Mouse (Mus musculus) MEL (cell line): ENCODE results near the gene Olfr851. TPM values are rescaled to one million over a fixed set of nuclear protein-coding genes. Genes with fewer than 3 reads are reported as not detected.

ENCODE experiments used
- DNase-seq: peaks from one replicate; pipeline ENCODE4 v3.0.0; 2011; ENCODE audit warnings: low read depth, low spot score
- H3K27ac ChIP-seq: 2 replicates; pipeline ENCODE4 v1.5.1; 2012; ENCODE audit warnings: low read depth, mild to moderate bottlenecking, control low read depth, low read length, moderate library complexity; ENCODE audit not compliant: control insufficient read depth
- H3K27me3 ChIP-seq, 2 experiments: fragments of 150-350 bp in 1 of 2; sonication (generic) in 1 of 2; 2 replicates each; pipeline ENCODE4 v1.6.1; 2012; ENCODE audit warnings: low read length in 2 of 2, mild to moderate bottlenecking in 2 of 2, improper control_type of control experiment in 1 of 2, moderate library complexity in 1 of 2; ENCODE audit not compliant: insufficient read depth in 2 of 2, control insufficient read depth in 1 of 2
- H3K36me3 ChIP-seq, 2 experiments: 2 replicates each; pipeline ENCODE4 v1.6.1; 2012 to 2014; ENCODE audit warnings: low read length in 2 of 2, improper control_type of control experiment in 1 of 2, inconsistent platforms in 1 of 2, mild to moderate bottlenecking in 1 of 2; ENCODE audit not compliant: insufficient read depth in 2 of 2, control insufficient read depth in 1 of 2
- H3K4me1 ChIP-seq, 2 experiments: fragments of 150-350 bp in 1 of 2; sonication (generic) in 1 of 2; 2 replicates each; pipeline ENCODE4 v1.6.1; 2012; ENCODE audit warnings: low read length in 2 of 2, improper control_type of control experiment in 1 of 2, mild to moderate bottlenecking in 1 of 2; ENCODE audit not compliant: insufficient read depth in 2 of 2, control insufficient read depth in 1 of 2
- H3K4me3 ChIP-seq, 2 experiments: fragments of 150-350 bp in 1 of 2; sonication (generic) in 1 of 2; 2 replicates each; pipeline ENCODE4 v1.5.1; 2012; ENCODE audit warnings: low read depth in 2 of 2, low read length in 2 of 2, mild to moderate bottlenecking in 2 of 2, moderate library complexity in 2 of 2, control low read depth in 1 of 2, improper control_type of control experiment in 1 of 2; ENCODE audit not compliant: control insufficient read depth in 1 of 2, insufficient read depth in 1 of 2
- H3K79me2 ChIP-seq: 2 replicates; pipeline ENCODE4 v1.6.1; 2012; ENCODE audit warnings: mild to moderate bottlenecking, low read length, moderate library complexity; ENCODE audit not compliant: control insufficient read depth, poor library complexity, insufficient read depth
- H3K9ac ChIP-seq: 2 replicates; pipeline ENCODE4 v1.6.1; 2012; ENCODE audit warnings: low read depth, mild to moderate bottlenecking, control low read depth, low read length, moderate library complexity; ENCODE audit not compliant: control insufficient read depth, poor library complexity, severe bottlenecking
- H3K9me3 ChIP-seq: fragments of 150-350 bp; sonication (generic); replicated peaks from 2 replicates; pipeline ENCODE4 v1.6.1; 2012; ENCODE audit warnings: mild to moderate bottlenecking, low read length, improper control_type of control experiment, moderate library complexity; ENCODE audit not compliant: insufficient read depth
- CHD2 ChIP-seq: IDR thresholded peaks from 2 replicates; pipeline ENCODE4 v1.6.1; 2011; ENCODE audit warnings: low read length, improper control_type of control experiment
- CTCF ChIP-seq, 3 experiments: IDR thresholded peaks in 2 of 3; conservative IDR thresholded peaks in 1 of 3; 2 replicates each; pipeline ENCODE4 v1.5.1; 2011 to 2012; ENCODE audit warnings: low read length in 3 of 3, low read depth in 2 of 3, mild to moderate bottlenecking in 2 of 3, improper control_type of control experiment in 1 of 3, inconsistent platforms in 1 of 3, mixed read lengths in 1 of 3, moderate library complexity in 1 of 3; ENCODE audit not compliant: control insufficient read depth in 1 of 3, insufficient read depth in 1 of 3, poor library complexity in 1 of 3, severe bottlenecking in 1 of 3
- E2F4 ChIP-seq: IDR thresholded peaks from 2 replicates; pipeline ENCODE4 v1.6.1; 2011; ENCODE audit warnings: low read depth, low read length, improper control_type of control experiment, borderline replicate concordance
- ELF1 ChIP-seq: IDR thresholded peaks from 2 replicates; pipeline ENCODE4 v1.6.1; 2014; ENCODE audit warnings: low read depth, mild to moderate bottlenecking, inconsistent platforms, low read length, improper control_type of control experiment, moderate library complexity
- EP300 ChIP-seq, 2 experiments: IDR thresholded peaks; 2 replicates each; pipeline ENCODE4 v1.6.1; 2011; ENCODE audit warnings: improper control_type of control experiment in 2 of 2, low read length in 2 of 2, low read depth in 1 of 2, mild to moderate bottlenecking in 1 of 2
- ETS1 ChIP-seq: IDR thresholded peaks from 2 replicates; pipeline ENCODE4 v1.6.1; 2012; ENCODE audit warnings: low read depth, mild to moderate bottlenecking, inconsistent platforms, low read length, improper control_type of control experiment, moderate library complexity
- HCFC1 ChIP-seq: IDR thresholded peaks from 2 replicates; pipeline ENCODE4 v1.6.1; 2012; ENCODE audit warnings: low read depth, mild to moderate bottlenecking, inconsistent platforms, low read length, improper control_type of control experiment, moderate library complexity
- JUND ChIP-seq: IDR thresholded peaks from 2 replicates; pipeline ENCODE4 v1.6.1; 2011; ENCODE audit warnings: low read depth, mild to moderate bottlenecking, improper control_type of control experiment, low read length
- KAT2A ChIP-seq: conservative IDR thresholded peaks from 2 replicates; pipeline ENCODE4 v1.6.1; 2012; ENCODE audit warnings: low read depth, low read length, improper control_type of control experiment, inconsistent platforms
- MAX ChIP-seq: IDR thresholded peaks from 2 replicates; pipeline ENCODE4 v1.6.1; 2011; ENCODE audit warnings: low read length, improper control_type of control experiment
- MAZ ChIP-seq: IDR thresholded peaks from 2 replicates; pipeline ENCODE4 v1.6.1; 2012; ENCODE audit warnings: low read depth, mild to moderate bottlenecking, inconsistent platforms, low read length, improper control_type of control experiment
- MXI1 ChIP-seq: IDR thresholded peaks from 2 replicates; pipeline ENCODE4 v1.6.1; 2011; ENCODE audit warnings: mild to moderate bottlenecking, low read depth, low read length, improper control_type of control experiment
- MYB ChIP-seq: IDR thresholded peaks from 2 replicates; pipeline ENCODE4 v1.6.1; 2011; ENCODE audit warnings: mild to moderate bottlenecking, low read depth, low read length, improper control_type of control experiment
- NELFE ChIP-seq: IDR thresholded peaks from 2 replicates; pipeline ENCODE4 v1.6.1; 2011; ENCODE audit warnings: low read depth, low read length, improper control_type of control experiment
- POLR2A ChIP-seq, 2 experiments: IDR thresholded peaks; 2 replicates each; pipeline ENCODE4 v1.6.1; 2011 to 2012; ENCODE audit warnings: low read length in 2 of 2, mild to moderate bottlenecking in 2 of 2, control low read depth in 1 of 2, improper control_type of control experiment in 1 of 2, low read depth in 1 of 2, moderate library complexity in 1 of 2; ENCODE audit not compliant: control insufficient read depth in 1 of 2, insufficient read depth in 1 of 2, poor library complexity in 1 of 2
- POLR2AphosphoS5 ChIP-seq: IDR thresholded peaks from 2 replicates; pipeline ENCODE4 v1.6.1; 2012; ENCODE audit warnings: low read depth, borderline replicate concordance, mild to moderate bottlenecking, inconsistent platforms, low read length, moderate library complexity, mixed read lengths
- RCOR1 ChIP-seq: IDR thresholded peaks from 2 replicates; pipeline ENCODE4 v1.6.1; 2012; ENCODE audit warnings: low read depth, mild to moderate bottlenecking, inconsistent platforms, low read length, improper control_type of control experiment
- SIN3A ChIP-seq: IDR thresholded peaks from 2 replicates; pipeline ENCODE4 v1.6.1; 2012; ENCODE audit warnings: low read length, improper control_type of control experiment, inconsistent platforms
- SMC3 ChIP-seq: IDR thresholded peaks from 2 replicates; pipeline ENCODE4 v1.6.1; 2011; ENCODE audit warnings: low read depth, low read length, improper control_type of control experiment
- TAL1 ChIP-seq: IDR thresholded peaks from 2 replicates; pipeline ENCODE4 v1.6.1; 2012; ENCODE audit warnings: mild to moderate bottlenecking, inconsistent platforms, low read length, moderate library complexity, mixed read lengths
- TCF12 ChIP-seq: IDR thresholded peaks from 2 replicates; pipeline ENCODE4 v1.6.1; 2014; ENCODE audit warnings: low read depth, mild to moderate bottlenecking, inconsistent platforms, low read length, improper control_type of control experiment, moderate library complexity
- ZMIZ1 ChIP-seq: IDR thresholded peaks from 2 replicates; pipeline ENCODE4 v1.6.1; 2012; ENCODE audit warnings: low read depth, mild to moderate bottlenecking, inconsistent platforms, low read length, improper control_type of control experiment, moderate library complexity
- polyA plus RNA-seq, 2 experiments: library from polyadenylated mRNA; stranded (reverse) in 1 of 2; unstranded in 1 of 2; fragments of >175 nt in 1 of 2; fragments of >200 nt in 1 of 2; gene quantifications; 2 replicates each; pipeline versions ENCODE4 v1.2.1 to v1.2.4; 2012; ENCODE audit warnings: low replicate concordance in 2 of 2, low read depth in 1 of 2; ENCODE audit not compliant: insufficient read length in 2 of 2, insufficient read depth in 1 of 2, missing spikeins in 1 of 2
- total RNA-seq: library from RNA; depleted of rRNA; stranded (reverse); fragments of 300-350 nt; gene quantifications from 2 replicates; pipeline ENCODE4 v1.2.3, GENCODE M21; 2012; rRNA removed

Olfr851 gene
- total RNA-seq, result not detected in 2 replicates
- not detected for polyA plus RNA-seq

- DNase-seq, result no peak
- no peaks in the 10 kb centered on the region for H3K9me3 ChIP-seq
- H3K36me3 ChIP-seq, result no peaks in the 10 kb centered on the region
- TF ChIP-seq SIN3A, result no peak
- TF ChIP-seq ELF1, result no peak
- TF ChIP-seq JUND, result no peak
- no peak for TF ChIP-seq ZMIZ1
- no peak for TF ChIP-seq MXI1
- TF ChIP-seq, all 39 proteins: peak for 0
- Histone ChIP-seq H3K4me1 (no peaks in the 10 kb centered on the region), H3K9ac (no peak within 1 kb of the TSS), H3K79me2 (no peaks in the 10 kb centered on the region), H3K4me3 (no peak within 1 kb of the TSS), H3K27ac (no peak within 1 kb of the TSS), H3K27me3 (no peaks in the 10 kb centered on the region; a peak in 1 of 4 replicates)
Observed at GRCm38 (mm10) chr9:19492995-19493394, at the start of gene Olfr851. TSS of gene Olfr851 (plus strand) at chr9:19493295.

GRCm38 (mm10) chr9:19478148-19478547 lies 14.9 kb upstream of the Olfr851 start, which contains the start of gene Olfr850:
TSS of gene Olfr850 (minus strand) at chr9:19478248.
- H3K9ac ChIP-seq, result no peak within 1 kb of the TSS
- no peak within 1 kb of the TSS for H3K4me3 ChIP-seq
- H3K9me3 ChIP-seq, result no peaks in the 10 kb centered on the region
- TF ChIP-seq E2F4 (no peak), MAX (no peak), MAZ (no peak), POLR2AphosphoS5 (no peak), NELFE (no peak), KAT2A (no peak), SIN3A (no peak), ETS1 (no peak), EP300 (IDR thresholded peaks at IDR 0.05; ENCODE audit: low read depth in 1 of 2, low read length in 2 of 2) (no peak), CHD2 (no peak), SMC3 (no peak), POLR2A (IDR thresholded peaks at IDR 0.05; ENCODE audit: control insufficient read depth in 1 of 2, insufficient read depth in 1 of 2, low read depth in 1 of 2, low read length in 2 of 2, poor library complexity in 1 of 2) (no peak), CTCF (IDR thresholded peaks at IDR 0.05 in 2 of 3, conservative IDR thresholded peaks at IDR 0.05 in 1 of 3; ENCODE audit: control insufficient read depth in 1 of 3, insufficient read depth in 1 of 3, low read depth in 2 of 3, low read length in 3 of 3, poor library complexity in 1 of 3, severe bottlenecking in 1 of 3) (no peak), HCFC1 (no peak), MYB (no peak), TAL1 (no peak), TCF12 (no peak), MXI1 (no peak), RCOR1 (no peak)
- no peaks in the 10 kb centered on the region for H3K79me2 ChIP-seq
- DNase-seq, result no peak
- no peaks in the 10 kb centered on the region for H3K36me3 ChIP-seq
- H3K27ac ChIP-seq, result no peak within 1 kb of the TSS
- H3K27me3 ChIP-seq, result no peaks in the 10 kb centered on the region
- no peaks in the 10 kb centered on the region for H3K4me1 ChIP-seq
